Mouse (Mus musculus) embryonic facial prominence, embryonic 10.5 days (tissue): Measurements from ENCODE around the gene Ap2a2. TPM values are rescaled to one million over a fixed set of nuclear protein-coding genes. Genes with fewer than 3 reads are reported as not detected.
"Not testable (repeated sequence)": the region's sequence is repeated elsewhere in the genome, so short reads cannot be mapped to it uniquely, and the experiment has no call there.

Source experiments
- DNase-seq: peaks from one replicate; pipeline ENCODE4 v3.0.0-alpha.2; 2017; ENCODE audit warnings: low spot score
- H3K27ac ChIP-seq: fragments of 300-500 bp; sonication (generic); replicated peaks from 2 replicates; pipeline ENCODE4 v1.5.1; 2016; ENCODE audit warnings: mild to moderate bottlenecking
- H3K27me3 ChIP-seq: fragments of 300-500 bp; sonication (generic); replicated peaks from 2 replicates; pipeline ENCODE4 v1.6.1; 2016; ENCODE audit warnings: low read depth, mild to moderate bottlenecking; ENCODE audit not compliant: poor library complexity, severe bottlenecking
- H3K36me3 ChIP-seq: fragments of 300-500 bp; sonication (generic); replicated peaks from 2 replicates; pipeline ENCODE4 v1.6.1; 2016; ENCODE audit warnings: mild to moderate bottlenecking, moderate library complexity
- H3K4me1 ChIP-seq: fragments of 300-500 bp; sonication (generic); 2 replicates; pipeline ENCODE4 v1.6.1; 2016
- H3K4me3 ChIP-seq: fragments of 300-500 bp; sonication (generic); 2 replicates; pipeline ENCODE4 v1.5.1; 2016; ENCODE audit warnings: mild to moderate bottlenecking, moderate library complexity
- H3K9me3 ChIP-seq: fragments of 300-500 bp; sonication (generic); 2 replicates; pipeline ENCODE4 v1.6.1; 2016; ENCODE audit warnings: mild to moderate bottlenecking
- WGBS: fragments of 180-500 bp; shearing (Covaris S2); methylation state at CpG from one replicate; pipeline ENCODE4 v1.1.7; 2016; 5-methylcytosine and 5-hydroxymethylcytosine counted together
- microRNA-seq: library from miRNA; unstranded; fragments of <30 nt; microRNA quantifications from one replicate; pipeline ENCODE4, GENCODE M21; 2017
- polyA plus RNA-seq: library from polyadenylated mRNA; unstranded; fragments of >200 nt; fragmentation: Nextera tagmentation; extraction: Ambion mirVana; gene quantifications from 2 replicates; pipeline ENCODE4 v1.2.1, GENCODE M21; 2016

Ap2a2 gene
- polyA plus RNA-seq, 1 experiment from 2014 or later: 99.2 TPM

DNA sequence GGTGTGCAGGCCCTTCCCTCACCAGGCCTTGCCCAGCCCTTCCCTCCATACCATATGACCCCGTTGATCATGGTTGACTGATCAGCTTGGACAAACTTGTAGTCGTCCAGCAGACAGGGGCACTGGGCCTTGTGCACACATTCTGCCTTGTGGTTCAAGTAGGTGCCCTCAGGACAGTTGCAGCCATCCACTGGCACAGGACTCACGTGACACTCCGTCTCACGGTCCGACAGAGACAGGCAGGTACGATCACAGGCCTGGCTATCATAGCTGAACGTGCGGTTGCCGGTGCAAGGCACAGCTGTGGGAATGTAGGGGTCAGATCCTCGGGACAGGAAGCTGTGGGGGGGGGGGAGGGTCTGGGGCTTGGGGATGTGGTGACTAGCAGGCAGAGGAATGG is 85.8 kb downstream of the Ap2a2 start:
- Histone ChIP-seq H3K36me3 (no peaks in the 10 kb centered on the region), H3K27ac (no peak overlapping the region), H3K9me3 (no peaks in the 10 kb centered on the region), H3K4me1 (peaks cover 15% of the 10 kb centered on the region), H3K4me3 (no peak overlapping the region), H3K27me3 (no peaks in the 10 kb centered on the region)
- no peak for DNase-seq
- WGBS: 76% methylated on average over 11 of the region's 11 CpGs

DNA sequence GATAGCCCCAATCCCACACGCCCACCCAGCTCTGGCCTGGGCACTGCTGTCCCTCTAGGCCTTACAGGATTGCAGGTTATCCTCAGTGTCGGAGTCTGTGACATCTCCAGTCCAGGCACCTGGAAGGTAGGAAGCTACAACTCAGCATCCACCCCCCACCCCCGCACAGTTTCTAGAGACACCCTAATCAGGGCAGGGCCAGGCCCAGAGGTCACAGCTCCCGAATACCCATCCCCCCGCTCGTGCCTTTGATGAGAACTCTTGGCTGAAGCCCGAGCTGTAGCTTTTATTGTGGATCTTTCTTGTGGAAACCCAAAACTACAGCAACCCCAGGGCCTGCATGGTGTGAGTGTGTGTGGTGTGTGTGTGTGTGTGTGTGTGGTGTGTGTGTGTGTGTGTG is 90.2 kb downstream of the Ap2a2 start:
- H3K27ac ChIP-seq: no peak overlapping the region
- DNase-seq: peak; percentile 29
- no peak overlapping the region for H3K4me3 ChIP-seq
- peaks cover 28% of the 10 kb centered on the region for H3K4me1 ChIP-seq
- no peaks in the 10 kb centered on the region for H3K36me3 ChIP-seq
- 46% methylated on average over 7 of the region's 7 CpGs for WGBS
- H3K9me3 ChIP-seq: no peaks in the 10 kb centered on the region
- no peaks in the 10 kb centered on the region for H3K27me3 ChIP-seq

DNA sequence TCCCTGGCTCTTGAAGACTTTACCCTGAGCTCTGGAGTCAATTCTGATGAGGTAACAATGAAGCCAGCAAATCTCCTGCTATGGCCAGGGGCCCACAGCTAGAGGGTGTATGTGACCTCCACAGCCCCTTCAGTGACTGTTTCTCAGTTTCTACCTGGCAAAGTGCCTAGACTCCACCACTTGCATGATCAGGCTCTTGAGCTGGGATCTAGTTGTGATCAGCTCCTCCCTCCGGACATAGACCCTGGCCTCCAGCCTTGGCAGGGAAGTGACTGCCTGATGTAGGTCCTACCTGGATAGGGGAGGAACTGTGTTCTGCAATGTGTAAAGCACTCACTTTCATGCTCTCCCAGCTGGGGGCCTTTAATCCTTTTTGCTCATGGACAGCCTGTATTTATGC is 98.4 kb downstream of the Ap2a2 start:
- WGBS: 91% methylated on average over 1 of the region's 1 CpGs

DNA sequence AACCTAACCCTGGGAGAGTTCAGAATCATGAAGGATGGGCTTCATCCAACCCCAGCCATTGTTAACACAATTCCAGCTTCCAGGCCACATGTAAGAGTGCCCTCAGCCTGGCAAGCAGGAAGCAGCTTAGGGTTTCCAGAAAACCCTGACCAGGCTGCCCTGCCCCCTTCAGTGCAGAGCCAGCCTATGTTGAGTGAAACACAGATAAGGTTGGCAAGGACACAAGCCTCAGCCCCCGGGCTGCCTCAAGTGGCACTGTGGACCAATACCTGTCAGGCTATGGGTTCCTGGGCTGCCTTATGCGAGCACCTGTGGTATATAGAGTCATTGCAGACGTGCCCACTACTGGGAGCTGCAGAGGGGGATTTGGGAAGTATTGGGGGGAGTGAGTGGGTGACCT is 99.5 kb downstream of the Ap2a2 start:
- Histone ChIP-seq H3K4me1 (peaks cover 7% of the 10 kb centered on the region; the same call in 1 of the 2 replicates), H3K4me3 (no peak overlapping the region), H3K27me3 (no peaks in the 10 kb centered on the region), H3K36me3 (no peaks in the 10 kb centered on the region), H3K9me3 (no peaks in the 10 kb centered on the region), H3K27ac (no peak overlapping the region)
- WGBS: 77% methylated on average over 3 of the region's 3 CpGs
- DNase-seq: no peak

More for the DNA sequence above, 98.4 kb downstream of the Ap2a2 start:
- no peak overlapping the region for H3K27ac ChIP-seq
- peaks cover 7% of the 10 kb centered on the region; the same call in 1 of the 2 replicates for H3K4me1 ChIP-seq
- H3K27me3 ChIP-seq: no peaks in the 10 kb centered on the region
- H3K36me3 ChIP-seq: no peaks in the 10 kb centered on the region
- H3K4me3 ChIP-seq: no peak overlapping the region
- no peaks in the 10 kb centered on the region for H3K9me3 ChIP-seq
- DNase-seq: no peak

DNA sequence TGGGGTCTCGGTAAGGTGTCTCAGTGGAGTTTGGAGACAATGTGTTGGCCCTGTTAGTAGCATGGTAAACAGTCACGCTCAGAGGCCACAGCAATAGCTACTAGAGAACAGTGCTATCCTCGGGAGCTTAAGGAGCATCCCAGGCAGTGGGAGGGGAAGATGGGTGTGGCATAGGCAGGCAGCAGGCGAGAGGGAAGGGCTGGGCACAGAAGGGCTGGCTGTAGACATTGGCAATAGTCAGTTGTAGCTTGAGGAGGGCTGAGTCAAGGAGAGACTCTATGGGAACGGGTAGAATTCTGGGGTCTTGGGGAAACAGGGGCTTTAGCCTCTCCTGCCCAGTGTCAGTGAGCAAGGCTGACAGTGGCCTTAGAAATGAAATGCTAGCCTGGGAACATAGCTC is 100.2 kb downstream of the Ap2a2 start:
- Histone ChIP-seq H3K4me1 (peaks cover 7% of the 10 kb centered on the region; the same call in 1 of the 2 replicates), H3K27me3 (no peaks in the 10 kb centered on the region), H3K36me3 (no peaks in the 10 kb centered on the region), H3K9me3 (no peaks in the 10 kb centered on the region), H3K4me3 (no peak overlapping the region), H3K27ac (no peak overlapping the region)
- whole genome bisulfite sequencing: 65% methylated on average over 5 of the region's 5 CpGs
- DNase-seq: no peak

DNA sequence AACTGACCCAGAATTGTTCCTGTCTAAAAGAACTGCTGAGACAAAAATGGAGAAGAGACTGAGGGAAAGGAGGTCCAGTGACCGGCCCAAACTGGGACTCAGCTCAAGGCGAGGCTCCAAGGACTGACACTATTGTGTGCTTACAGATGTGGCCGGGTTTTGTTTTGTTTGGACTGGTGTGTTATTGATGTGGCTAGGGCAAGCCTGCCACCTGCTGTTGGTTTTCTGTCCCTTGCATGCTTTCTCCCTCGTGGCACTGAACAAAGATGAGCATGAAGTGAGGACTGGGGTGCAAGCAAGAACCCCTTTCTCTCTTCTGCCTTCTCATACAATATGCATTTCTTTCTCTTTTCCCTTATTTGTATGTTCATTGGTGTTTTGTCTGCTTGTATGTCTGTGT is 104.2 kb downstream of the Ap2a2 start:
- Histone ChIP-seq H3K4me3 (no peak overlapping the region), H3K4me1 (no peaks in the 10 kb centered on the region), H3K27ac (no peak overlapping the region), H3K9me3 (no peaks in the 10 kb centered on the region), H3K27me3 (no peaks in the 10 kb centered on the region), H3K36me3 (no peaks in the 10 kb centered on the region)
- DNase-seq: peak; percentile 55
- WGBS: 26% methylated on average over 4 of the region's 4 CpGs

DNA sequence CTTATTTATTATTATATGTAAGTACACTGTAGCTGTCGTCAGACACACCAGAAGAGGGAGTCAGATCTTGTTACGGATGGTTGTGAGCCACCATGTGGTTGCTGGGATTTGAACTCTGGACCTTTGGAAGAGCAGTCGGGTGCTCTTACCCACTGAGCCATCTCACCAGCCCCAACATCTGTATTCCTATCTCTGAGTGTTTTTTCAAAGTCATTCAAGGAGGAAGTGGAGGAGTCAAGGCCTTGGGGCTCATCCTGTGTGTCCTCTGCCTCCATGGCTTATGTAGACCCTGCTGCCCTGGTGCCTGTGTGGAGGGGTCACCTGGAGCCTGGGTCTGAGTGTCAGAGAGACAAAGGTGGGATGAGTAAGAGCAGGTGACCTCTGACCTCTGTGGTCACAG is 107.1 kb downstream of the Ap2a2 start:
- WGBS: 81% methylated on average over 3 of the region's 3 CpGs
- not testable (repeated sequence) for DNase-seq

DNA sequence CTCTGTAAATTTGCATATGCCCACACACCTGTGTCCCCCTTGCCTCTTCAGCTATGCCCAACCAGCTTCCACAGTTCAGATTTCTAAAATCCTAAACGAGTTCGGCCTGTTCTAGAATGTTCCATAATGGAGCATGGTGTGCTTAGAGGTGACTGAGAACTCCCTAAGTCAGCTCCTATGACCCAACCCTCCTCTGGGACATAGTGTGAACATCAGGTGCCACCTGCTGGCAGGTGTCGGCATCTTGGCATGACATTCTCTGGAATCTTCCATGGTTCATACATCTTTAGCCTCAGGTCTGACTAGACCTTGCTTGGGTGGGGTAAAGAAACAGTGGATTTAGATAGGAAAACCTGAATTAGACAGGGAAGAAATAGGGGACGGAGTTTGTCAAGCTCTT is 109.0 kb downstream of the Ap2a2 start:
- H3K4me3 ChIP-seq: no peak overlapping the region
- H3K27ac ChIP-seq: no peak overlapping the region
- DNase-seq: no peak
- H3K27me3 ChIP-seq: no peaks in the 10 kb centered on the region
- WGBS: 81% methylated on average over 4 of the region's 4 CpGs
- no peaks in the 10 kb centered on the region for H3K36me3 ChIP-seq
- H3K9me3 ChIP-seq: no peaks in the 10 kb centered on the region
- H3K4me1 ChIP-seq: no peaks in the 10 kb centered on the region

More for the DNA sequence above, 107.1 kb downstream of the Ap2a2 start:
- H3K4me1 ChIP-seq, H3K4me3 ChIP-seq, H3K36me3 ChIP-seq, H3K9me3 ChIP-seq, H3K27me3 ChIP-seq, H3K27ac ChIP-seq: not testable (repeated sequence)

DNA sequence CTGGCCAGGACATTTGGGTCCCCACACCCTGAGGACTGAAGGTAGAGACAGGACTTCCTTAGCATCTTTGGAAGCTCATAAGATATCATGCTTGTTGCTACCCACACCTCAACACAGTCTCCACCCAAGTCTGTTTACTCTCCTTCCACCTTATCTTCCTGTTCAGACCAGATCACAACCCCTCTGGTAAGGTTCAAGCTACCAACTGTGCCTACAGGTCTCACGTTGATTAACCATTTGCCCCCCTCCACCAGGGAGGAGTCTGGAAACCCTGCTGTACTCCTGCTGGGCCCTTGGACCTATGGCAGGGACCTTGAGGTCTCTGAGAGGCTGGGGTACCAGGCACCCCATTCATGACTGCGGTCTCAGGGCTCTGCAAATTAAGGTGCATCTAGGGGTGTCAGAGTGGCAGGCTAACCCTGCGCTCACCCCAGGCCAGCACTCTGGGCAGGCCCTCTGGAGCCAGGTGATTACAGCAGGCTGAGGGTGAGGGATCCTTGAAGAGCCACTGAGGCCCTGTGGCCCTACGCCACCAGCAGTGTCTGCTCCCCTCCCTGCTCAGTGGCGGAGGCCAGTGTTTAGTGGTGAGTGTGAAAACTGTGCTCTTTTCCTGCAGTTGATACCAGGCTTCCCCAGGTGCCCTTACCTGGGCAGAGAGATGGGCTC is 109.8 kb downstream of the Ap2a2 start:
- Histone ChIP-seq H3K4me3 (no peak overlapping the region), H3K36me3 (no peaks in the 10 kb centered on the region), H3K27me3 (no peaks in the 10 kb centered on the region), H3K4me1 (no peaks in the 10 kb centered on the region), H3K9me3 (no peaks in the 10 kb centered on the region), H3K27ac (no peak overlapping the region)
- DNase-seq: no peak
- 83% methylated on average over 5 of the region's 5 CpGs for WGBS

DNA sequence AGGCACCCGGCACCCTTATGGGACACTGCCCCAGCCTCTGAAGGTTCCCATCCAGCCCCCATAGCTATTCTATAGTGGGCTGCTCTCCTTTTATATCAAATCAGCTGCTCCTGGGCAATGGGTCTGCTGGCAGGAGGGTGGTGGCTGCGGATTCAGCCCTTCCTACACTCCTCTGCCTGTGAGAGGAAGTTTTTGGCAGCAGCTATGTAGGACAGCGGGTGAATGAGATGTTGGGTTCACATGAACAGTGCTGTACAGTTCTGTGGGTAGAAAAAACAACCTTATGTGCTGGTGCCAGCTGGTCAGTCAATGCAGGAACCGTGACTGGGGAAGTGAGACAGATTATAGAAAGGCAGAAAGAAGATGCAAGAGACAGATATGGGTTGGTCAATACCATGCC is 116.9 kb downstream of the Ap2a2 start:
- no peak overlapping the region for H3K27ac ChIP-seq
- H3K9me3 ChIP-seq: no peaks in the 10 kb centered on the region
- no peak overlapping the region for H3K4me3 ChIP-seq
- H3K27me3 ChIP-seq: no peaks in the 10 kb centered on the region
- 83% methylated on average over 4 of the region's 4 CpGs for WGBS
- no peak for DNase-seq
- H3K36me3 ChIP-seq: no peaks in the 10 kb centered on the region
- no peaks in the 10 kb centered on the region for H3K4me1 ChIP-seq

Small RNAs within 50 kb of the gene (microRNA-seq; reads per million reads assigned to microRNA genes)
- 1.8 reads per million for gene Mir7063

Other genes with a start within 250 kb of the Ap2a2 start
- 57.9 and 65.0 TPM in 2 replicates for gene Deaf1, start 234.5 kb upstream of the Ap2a2 start, polyA plus RNA-seq
- 44.9 and 49.0 TPM in 2 replicates for gene Tmem80, start 234.4 kb upstream of the Ap2a2 start, polyA plus RNA-seq
- gene Eps8l2, start 223.3 kb upstream of the Ap2a2 start, polyA plus RNA-seq: 12.1 and 13.0 TPM in 2 replicates
- 297 and 299 TPM in 2 replicates for gene Taldo1, start 170.0 kb upstream of the Ap2a2 start, polyA plus RNA-seq
- gene Gatd1, start 148.0 kb upstream of the Ap2a2 start, polyA plus RNA-seq: 48.5 and 50.8 TPM in 2 replicates
- 7.7 and 8.4 TPM in 2 replicates for gene Cend1, start 132.7 kb upstream of the Ap2a2 start, polyA plus RNA-seq
- gene Slc25a22, start 124.3 kb upstream of the Ap2a2 start, polyA plus RNA-seq: 49.3 and 52.2 TPM in 2 replicates
- gene Pidd1, start 118.1 kb upstream of the Ap2a2 start, polyA plus RNA-seq: 24.9 and 26.0 TPM in 2 replicates
- 1,198 and 1,200 TPM in 2 replicates for gene Rplp2, start 114.8 kb upstream of the Ap2a2 start, polyA plus RNA-seq
- gene Pnpla2, start 107.0 kb upstream of the Ap2a2 start, polyA plus RNA-seq: 13.2 and 14.3 TPM in 2 replicates
- 6.6 and 8.3 TPM in 2 replicates for gene Cracr2b, start 101.1 kb upstream of the Ap2a2 start, polyA plus RNA-seq
- gene Cd151, start 94.8 kb upstream of the Ap2a2 start, polyA plus RNA-seq: 20.6 and 22.4 TPM in 2 replicates
- 84.0 and 86.0 TPM in 2 replicates for gene Polr2l, start 87.0 kb upstream of the Ap2a2 start, polyA plus RNA-seq
- 32.6 and 34.2 TPM in 2 replicates for gene Tspan4, start 86.9 kb upstream of the Ap2a2 start, polyA plus RNA-seq
- gene Chid1, start 22.3 kb upstream of the Ap2a2 start, polyA plus RNA-seq: 23.8 and 24.3 TPM in 2 replicates
- 0.11 and 0.14 TPM in 2 replicates for gene Muc6, start 93.1 kb downstream of the Ap2a2 start, polyA plus RNA-seq
- 0.26 and 0.36 TPM in 2 replicates for gene Muc2, start 128.2 kb downstream of the Ap2a2 start, polyA plus RNA-seq
- not detected in 2 replicates for gene Muc5ac, start 226.8 kb downstream of the Ap2a2 start, polyA plus RNA-seq